Mouse (Mus musculus): ENCODE data around the gene Crtc3. TPM values are rescaled to one million over a fixed set of nuclear protein-coding genes. Genes with fewer than 3 reads are reported as not detected.

Crtc3 gene
- polyA plus RNA-seq, 2 experiments: 18.6 to 26.4 TPM

DNA sequence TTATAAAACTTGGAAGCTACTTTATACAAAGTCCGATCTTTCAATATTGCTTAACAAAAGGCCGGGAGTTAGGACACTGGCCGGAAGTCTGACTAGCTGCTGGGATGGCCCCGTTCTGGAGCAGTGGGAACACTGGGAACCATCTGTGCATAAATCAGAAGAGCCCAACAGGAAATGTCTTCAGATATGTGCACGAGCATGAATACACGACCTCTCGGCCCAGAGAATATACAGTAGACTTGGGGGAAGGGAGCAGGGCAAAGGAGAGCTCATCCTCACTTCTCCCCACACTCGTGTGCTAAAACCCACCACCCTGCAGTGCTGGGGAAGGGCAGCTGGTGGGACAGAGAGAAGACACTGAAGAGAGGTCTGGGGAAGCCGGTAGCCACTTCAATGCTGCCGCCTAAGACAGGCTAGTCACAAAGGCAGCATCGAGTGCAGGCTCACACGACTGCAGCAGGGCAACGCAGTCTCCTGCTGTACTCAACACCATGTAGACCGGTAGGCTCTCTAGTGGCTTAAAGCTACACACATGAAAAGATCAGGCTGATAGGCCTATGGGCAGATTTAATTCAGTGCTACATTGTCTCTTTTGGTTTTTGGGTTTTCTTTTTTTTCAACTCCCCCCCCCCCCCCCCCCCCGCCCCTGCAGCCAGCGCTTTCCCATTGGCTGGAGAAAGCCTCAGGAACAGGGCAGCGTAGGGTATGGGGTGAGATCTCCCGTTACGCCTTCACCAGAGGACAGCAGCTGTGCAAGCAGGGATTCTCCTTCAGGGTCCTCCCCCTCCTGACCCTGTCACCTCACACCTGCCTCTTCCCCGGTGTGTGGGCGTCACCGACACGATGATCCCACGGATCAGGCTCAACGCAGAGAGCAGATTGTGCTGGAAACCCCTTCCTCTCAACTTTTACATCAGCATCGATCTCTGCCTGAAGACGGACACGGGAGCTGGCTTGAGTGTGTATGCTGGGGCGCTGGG, 101.7 kb downstream of the Crtc3 start:
- peak overlapping the region; percentile 31; the same call in 1 of the 2 replicates for H3K9ac ChIP-seq (ENCODE audit: low read depth, low read length, severe bottlenecking)
- no peak overlapping the region for H3K27ac ChIP-seq (replicated peaks; ENCODE audit: low read depth, low read length)
- H3K27me3 ChIP-seq (ENCODE audit: control insufficient read depth, insufficient read depth, low read length): no peaks in the 10 kb centered on the region
- TF ChIP-seq POLR2A (IDR thresholded peaks at IDR 0.05; ENCODE audit: borderline replicate concordance, extremely low read depth, insufficient read depth, insufficient read length): no peak
- peak overlapping the region; percentile 41 for H3K4me2 ChIP-seq (replicated peaks; ENCODE audit: low read depth, low read length, severe bottlenecking)
- no peaks in the 10 kb centered on the region for H3K9me3 ChIP-seq (ENCODE audit: control insufficient read depth, low read length)
- 24% methylated on average over 27 of the region's 29 CpGs for WGBS
- H3K4me3 ChIP-seq (replicated peaks; ENCODE audit: low read length): no peak overlapping the region
- ATAC-seq (ENCODE audit: low FRiP score, low read depth): peak; percentile 51; the same call in 1 of the 2 replicates
- peaks cover 7% of the 10 kb centered on the region; the same call in 1 of the 2 replicates for H3K4me1 ChIP-seq (ENCODE audit: control insufficient read depth, insufficient read depth, low read length)
- no peak for DNase-seq (ENCODE audit: low spot score)
- peaks cover 45% of the 10 kb centered on the region for H3K36me3 ChIP-seq (ENCODE audit: control insufficient read depth, insufficient read depth, low read length)

DNA sequence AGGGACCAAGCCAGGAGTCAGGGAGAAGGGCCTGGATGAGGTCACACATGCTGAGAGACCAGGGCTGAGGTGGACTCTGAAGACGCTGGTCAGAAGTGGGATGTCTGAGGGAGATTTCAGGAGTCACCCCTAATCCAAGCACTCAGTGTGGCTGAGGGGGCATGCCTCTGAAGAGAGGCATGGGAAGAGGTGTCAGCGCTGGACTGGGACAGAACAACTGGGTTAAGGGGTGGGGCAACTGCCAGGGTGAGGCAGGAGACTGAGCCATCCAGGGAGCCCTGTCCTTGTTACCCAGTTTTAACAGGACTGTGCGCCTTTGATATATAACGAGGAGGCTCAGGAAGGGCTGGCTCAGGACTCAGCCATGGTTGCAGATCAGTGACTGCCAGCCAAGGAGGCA, 102.5 kb downstream of the Crtc3 start:
- WGBS: 48% methylated on average over 4 of the region's 4 CpGs
- ATAC-seq (ENCODE audit: low FRiP score, low read depth): no peak
- H3K4me2 ChIP-seq (replicated peaks; ENCODE audit: low read depth, low read length, severe bottlenecking): no peak overlapping the region
- H3K4me1 ChIP-seq (ENCODE audit: control insufficient read depth, insufficient read depth, low read length): peaks cover 7% of the 10 kb centered on the region; the same call in 1 of the 2 replicates
- no peak overlapping the region for H3K27ac ChIP-seq (replicated peaks; ENCODE audit: low read depth, low read length)
- peaks cover 37% of the 10 kb centered on the region for H3K36me3 ChIP-seq (ENCODE audit: control insufficient read depth, insufficient read depth, low read length)
- no peaks in the 10 kb centered on the region for H3K27me3 ChIP-seq (ENCODE audit: control insufficient read depth, insufficient read depth, low read length)
- DNase-seq (ENCODE audit: low spot score): no peak
- H3K4me3 ChIP-seq (replicated peaks; ENCODE audit: low read length): no peak overlapping the region
- no peaks in the 10 kb centered on the region for H3K9me3 ChIP-seq (ENCODE audit: control insufficient read depth, low read length)
- TF ChIP-seq POLR2A (IDR thresholded peaks at IDR 0.05; ENCODE audit: borderline replicate concordance, extremely low read depth, insufficient read depth, insufficient read length): no peak
- no peak overlapping the region; the same call in 1 of the 2 replicates for H3K9ac ChIP-seq (ENCODE audit: low read depth, low read length, severe bottlenecking)

DNA sequence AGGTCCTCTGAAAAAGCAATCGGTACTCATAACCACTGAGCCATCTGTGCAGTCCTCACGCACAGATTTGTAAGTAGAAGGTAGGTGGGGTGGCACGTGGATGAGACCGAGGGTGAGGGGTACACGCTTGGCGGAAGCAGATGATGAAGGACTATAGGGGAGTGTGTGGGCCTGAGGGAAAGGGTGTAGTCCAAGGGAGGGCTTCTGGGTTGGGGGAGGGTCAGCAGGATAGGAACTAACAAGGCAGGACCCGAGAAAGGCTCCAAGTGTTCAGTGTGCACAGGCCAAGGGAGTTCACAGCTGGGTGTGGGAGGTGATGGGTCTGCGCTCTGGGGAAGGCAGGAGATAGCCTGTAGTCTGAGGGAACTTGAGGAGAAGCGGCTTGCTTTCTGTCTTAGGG, 103.3 kb downstream of the Crtc3 start:
- no peak for ATAC-seq (ENCODE audit: low FRiP score, low read depth)
- DNase-seq (ENCODE audit: low spot score): no peak
- Histone ChIP-seq H3K4me1 (ENCODE audit: control insufficient read depth, insufficient read depth, low read length) (peaks cover 7% of the 10 kb centered on the region; the same call in 1 of the 2 replicates), H3K27me3 (ENCODE audit: control insufficient read depth, insufficient read depth, low read length) (no peaks in the 10 kb centered on the region), H3K9ac (ENCODE audit: low read depth, low read length, severe bottlenecking) (no peak overlapping the region), H3K4me2 (replicated peaks; ENCODE audit: low read depth, low read length, severe bottlenecking) (no peak overlapping the region), H3K9me3 (ENCODE audit: control insufficient read depth, low read length) (no peaks in the 10 kb centered on the region), H3K27ac (replicated peaks; ENCODE audit: low read depth, low read length) (no peak overlapping the region), H3K4me3 (replicated peaks; ENCODE audit: low read length) (no peak overlapping the region), H3K36me3 (ENCODE audit: control insufficient read depth, insufficient read depth, low read length) (peaks cover 29% of the 10 kb centered on the region)
- WGBS: 86% methylated on average over 9 of the region's 9 CpGs
- no peak for TF ChIP-seq POLR2A (IDR thresholded peaks at IDR 0.05; ENCODE audit: borderline replicate concordance, extremely low read depth, insufficient read depth, insufficient read length)

DNA sequence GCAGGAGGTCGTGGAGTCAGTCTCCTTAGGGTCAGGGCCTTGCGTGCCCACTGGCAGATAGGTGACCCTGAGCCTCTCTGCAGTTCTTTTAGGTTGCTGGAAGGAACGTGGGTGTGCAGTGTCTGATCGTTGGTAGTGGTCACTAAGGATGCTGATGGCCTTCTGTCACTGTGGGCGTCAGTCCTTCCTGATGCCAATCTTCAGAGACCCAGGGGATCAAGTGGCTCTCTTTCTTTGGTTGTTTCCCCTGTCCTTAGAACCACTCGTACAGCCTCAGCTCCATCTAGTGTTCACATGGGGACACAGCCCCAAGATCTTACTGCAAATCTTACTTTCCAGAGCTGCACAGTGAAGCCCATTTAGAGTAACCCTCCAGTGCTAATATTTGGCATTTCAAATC, 104.7 kb downstream of the Crtc3 start:
- WGBS: 35% methylated on average over 6 of the region's 6 CpGs
- Histone ChIP-seq H3K27ac (replicated peaks; ENCODE audit: low read depth, low read length) (no peak overlapping the region), H3K9ac (ENCODE audit: low read depth, low read length, severe bottlenecking) (no peak overlapping the region)

DNA sequence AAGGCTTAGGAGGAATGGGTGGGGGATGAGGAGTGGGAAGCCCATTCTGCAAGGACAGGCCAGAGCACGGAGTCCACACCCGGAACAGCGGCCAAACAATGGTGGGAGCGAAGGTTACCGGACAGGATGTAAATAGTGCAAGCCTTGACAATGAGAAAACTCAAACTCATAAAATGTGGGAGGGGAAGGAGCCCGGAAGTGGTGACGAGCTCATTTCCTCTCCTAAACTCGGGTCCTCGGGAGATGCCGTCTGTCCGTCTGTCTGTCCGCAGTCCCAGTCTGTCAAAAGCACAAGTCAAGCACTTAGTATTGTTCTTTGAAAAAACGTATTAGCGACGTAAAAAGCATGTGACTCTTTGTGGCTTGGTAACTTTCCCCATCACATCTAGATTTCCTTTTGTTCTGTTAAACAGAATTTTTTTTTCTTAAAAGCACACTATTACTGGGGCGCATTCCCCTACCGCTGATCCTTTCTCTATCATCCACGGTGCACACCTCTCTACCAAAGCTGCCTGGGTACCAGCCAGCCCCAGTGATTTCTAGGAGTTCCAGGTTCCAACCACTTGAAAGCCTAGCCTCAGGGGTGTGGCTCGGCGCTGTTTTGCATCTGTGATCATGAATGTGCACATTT, 105.7 kb downstream of the Crtc3 start:
- Histone ChIP-seq H3K4me1 (ENCODE audit: control insufficient read depth, insufficient read depth, low read length) (peaks cover 7% of the 10 kb centered on the region; the same call in 1 of the 2 replicates), H3K9ac (ENCODE audit: low read depth, low read length, severe bottlenecking) (no peak overlapping the region), H3K27ac (replicated peaks; ENCODE audit: low read depth, low read length) (no peak overlapping the region), H3K4me2 (replicated peaks; ENCODE audit: low read depth, low read length, severe bottlenecking) (peak overlapping the region; percentile 20; the same call in 1 of the 2 replicates), H3K9me3 (ENCODE audit: control insufficient read depth, low read length) (no peaks in the 10 kb centered on the region), H3K36me3 (ENCODE audit: control insufficient read depth, insufficient read depth, low read length) (peaks cover 6% of the 10 kb centered on the region; the same call in 1 of the 2 replicates), H3K4me3 (replicated peaks; ENCODE audit: low read length) (no peak overlapping the region), H3K27me3 (ENCODE audit: control insufficient read depth, insufficient read depth, low read length) (no peaks in the 10 kb centered on the region)
- no peak for TF ChIP-seq POLR2A (IDR thresholded peaks at IDR 0.05; ENCODE audit: borderline replicate concordance, extremely low read depth, insufficient read depth, insufficient read length)
- DNase-seq (ENCODE audit: low spot score): no peak
- WGBS: 49% methylated on average over 20 of the region's 20 CpGs
- no peak for ATAC-seq (ENCODE audit: low FRiP score, low read depth)

More for the DNA sequence above, 104.7 kb downstream of the Crtc3 start:
- ATAC-seq (ENCODE audit: low FRiP score, low read depth): peak; percentile 31; the same call in 1 of the 2 replicates
- Histone ChIP-seq H3K36me3 (ENCODE audit: control insufficient read depth, insufficient read depth, low read length) (peaks cover 15% of the 10 kb centered on the region), H3K4me1 (ENCODE audit: control insufficient read depth, insufficient read depth, low read length) (peaks cover 7% of the 10 kb centered on the region; the same call in 1 of the 2 replicates), H3K4me2 (replicated peaks; ENCODE audit: low read depth, low read length, severe bottlenecking) (no peak overlapping the region), H3K27me3 (ENCODE audit: control insufficient read depth, insufficient read depth, low read length) (no peaks in the 10 kb centered on the region), H3K9me3 (ENCODE audit: control insufficient read depth, low read length) (no peaks in the 10 kb centered on the region), H3K4me3 (replicated peaks; ENCODE audit: low read length) (no peak overlapping the region)
- no peak for TF ChIP-seq POLR2A (IDR thresholded peaks at IDR 0.05; ENCODE audit: borderline replicate concordance, extremely low read depth, insufficient read depth, insufficient read length)
- DNase-seq (ENCODE audit: low spot score): peak; percentile 65

Data from limb, embryonic 14.5 days (tissue).